Comparison of ENCODE assay signal across 8 mouse cellular contexts in genomic region chr4:87401316-87402172, GRCm38 (mm10).
DNase-seq lines count a peak whose midpoint lies in the region; ATAC-seq and TF ChIP-seq lines count a peak whose summit lies in the region.

No protein-coding gene starts in this region.

- H3K9me3 ChIP-seq in intestine, postnatal 0 days (ENCODE audit: control insufficient read depth): no peaks in the 10 kb centered on the region
- H3K9me3 ChIP-seq in limb, embryonic 15.5 days: no peaks in the 10 kb centered on the region

- peak overlapping the region; percentile 30 for H3K4me2 ChIP-seq in intestine, postnatal 0 days (replicated peaks; ENCODE audit: low read depth)
- H3K4me2 ChIP-seq in limb, embryonic 15.5 days: peak overlapping the region; percentile 28

- no peak overlapping the region for H3K27ac ChIP-seq in heart, adult 2 months
- H3K27ac ChIP-seq in intestine, postnatal 0 days (ENCODE audit: low read depth, low read length): no peak overlapping the region
- H3K27ac ChIP-seq in limb, embryonic 15.5 days: peak overlapping the region; percentile 27; the same call in 1 of the 2 replicates

- H3K36me3 ChIP-seq in heart, adult 2 months (ENCODE audit: control insufficient read depth, insufficient read depth, low read length): no peaks in the 10 kb centered on the region
- H3K36me3 ChIP-seq in intestine, postnatal 0 days (ENCODE audit: control insufficient read depth, insufficient read depth): no peaks in the 10 kb centered on the region
- no peaks in the 10 kb centered on the region for H3K36me3 ChIP-seq in limb, embryonic 15.5 days

- peak; percentile 56 for ATAC-seq in common myeloid progenitor, adult 5-6 weeks (replicated peaks; ENCODE audit: low read depth, poor library complexity, severe bottlenecking)
- ATAC-seq in intestine, postnatal 0 days: no peak
- ATAC-seq in limb, embryonic 15.5 days (ENCODE audit: insufficient number of reproducible peaks, low FRiP score, low TSS enrichment, low read depth): peak; percentile 19; the same call in 1 of the 2 replicates

- WGBS in heart, adult 2 months: 16% methylated on average over 20 of the region's 20 CpGs
- 37% methylated on average over 20 of the region's 20 CpGs for WGBS in intestine, postnatal 0 days
- WGBS in limb, embryonic 15.5 days: 25% methylated on average over 20 of the region's 20 CpGs

- H3K27me3 ChIP-seq in heart, adult 2 months (ENCODE audit: control insufficient read depth, insufficient read depth, low read length): no peaks in the 10 kb centered on the region
- H3K27me3 ChIP-seq in intestine, postnatal 0 days (replicated peaks; ENCODE audit: control insufficient read depth, insufficient read depth, low read length): no peaks in the 10 kb centered on the region
- H3K27me3 ChIP-seq in limb, embryonic 15.5 days: no peaks in the 10 kb centered on the region

- no peaks in the 10 kb centered on the region for H3K4me1 ChIP-seq in heart, adult 2 months (ENCODE audit: control insufficient read depth, insufficient read depth, low read length)
- H3K4me1 ChIP-seq in intestine, postnatal 0 days (replicated peaks; ENCODE audit: control insufficient read depth, insufficient read depth, low read length): no peaks in the 10 kb centered on the region
- peaks cover 11% of the 10 kb centered on the region for H3K4me1 ChIP-seq in limb, embryonic 15.5 days

- TF ChIP-seq CTCF in heart, adult 2 months (IDR thresholded peaks at IDR 0.05): no peak
- TF ChIP-seq CTCF in intestine, postnatal 0 days (IDR thresholded peaks at IDR 0.05; ENCODE audit: low read depth): no peak

- H3K9ac ChIP-seq in heart, adult 2 months (ENCODE audit: low read depth, low read length): no peak overlapping the region; the same call in 1 of the 2 replicates
- no peak overlapping the region for H3K9ac ChIP-seq in intestine, postnatal 0 days (ENCODE audit: low read depth, low read length)
- H3K9ac ChIP-seq in limb, embryonic 15.5 days: no peak overlapping the region

- intact Hi-C loops in heart, adult 2 months (cut with DNase I): no loop called here

- peak; percentile 8 to 14 for DNase-seq in adrenal gland, postnatal 36 days
- no peak for DNase-seq in adrenal gland, adult 8-10 months
- DNase-seq in heart, adult 2 months: peak; percentile 20 to 35
- peak; percentile 68 for DNase-seq in right cerebral cortex, adult 18-20 months
- no peak for DNase-seq in spleen, postnatal 10 days (ENCODE audit: low spot score in 2 of 2)

- no peak for TF ChIP-seq EP300 in heart, adult 2 months (IDR thresholded peaks at IDR 0.05; ENCODE audit: insufficient read depth, low read depth, low read length)

- no peaks in the 10 kb centered on the region for H3K79me2 ChIP-seq in heart, adult 2 months (replicated peaks; ENCODE audit: control insufficient read depth, insufficient read depth, low read length)

- no peak for TF ChIP-seq POLR2A in heart, adult 2 months (IDR thresholded peaks at IDR 0.05; ENCODE audit: insufficient read depth, low read depth, low read length)

- H3K4me3 ChIP-seq in heart, adult 2 months: no peak overlapping the region
- H3K4me3 ChIP-seq in intestine, postnatal 0 days (ENCODE audit: low read depth, low read length): no peak overlapping the region
- H3K4me3 ChIP-seq in limb, embryonic 15.5 days: no peak overlapping the region

Comparison
In these comparisons a context has a peak if more than half of its experiments do, and no peak if none do; other contexts are left out.
1. DNase-seq: peak in adrenal gland, postnatal 36 days (2 of 2), heart, adult 2 months (2 of 2) and right cerebral cortex, adult 18-20 months (single experiment); none in adrenal gland, adult 8-10 months (single experiment) and spleen, postnatal 10 days (0 of 2).